Mouse (Mus musculus): Measurements from ENCODE around the gene Myo5c.

- TF ChIP-seq POLR2A (IDR thresholded peaks at IDR 0.05; ENCODE audit: borderline replicate concordance, insufficient read depth, low read length) (no peak), CTCF (IDR thresholded peaks at IDR 0.05; ENCODE audit: borderline replicate concordance, insufficient read depth, low read depth, low read length) (no peak)
These were observed 21.9 kb downstream of the Myo5c start for GRCm38 (mm10) chr9:75253766-75254165.

Data from cerebellum, adult 2 months (tissue).